Mouse (Mus musculus) adrenal gland, postnatal 14 days (tissue): ENCODE measurements at regions not wholly inside any gene's neighbourhood (a gene's known extent, or its start where the extent isn't known, plus 50 kb on each side); places are given as distances from the start of the nearest gene placed in this dataset.

Source experiments
- DNase-seq: peaks from one replicate; pipeline ENCODE4 v3.0.0; 2021; ENCODE audit warnings: mixed read lengths

DNA sequence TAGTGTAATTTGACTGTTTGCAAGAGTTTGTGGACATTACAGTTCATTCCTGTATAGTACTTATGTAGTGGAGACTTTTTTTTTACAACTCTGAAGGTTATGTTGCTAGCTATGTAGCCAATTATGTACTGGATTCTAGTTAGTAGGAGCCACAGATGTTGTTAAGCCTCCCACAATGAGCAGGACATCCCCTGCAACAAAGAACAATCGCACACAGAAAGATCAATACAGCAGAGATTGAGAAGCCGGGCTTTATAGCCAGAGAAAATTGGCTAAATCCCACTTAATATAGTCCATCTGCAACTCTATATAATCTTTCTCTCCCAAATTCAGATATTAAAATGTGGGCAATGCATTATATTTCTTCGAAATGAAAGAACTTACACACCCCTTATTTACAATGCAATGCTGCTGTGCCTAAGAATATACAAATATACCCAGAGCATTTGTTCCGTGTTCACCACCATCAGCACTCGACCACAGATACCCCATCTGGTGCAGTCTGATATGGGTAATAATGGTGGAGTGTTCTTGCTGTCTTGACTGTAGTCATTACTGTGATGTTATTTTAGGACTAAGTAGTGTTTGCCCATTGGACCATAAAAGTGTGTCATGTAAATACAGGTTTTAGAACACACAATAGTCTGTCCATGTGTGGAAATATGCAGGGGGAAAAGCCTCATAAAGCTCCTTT, 1351.9 kb upstream of the Zeb2 start:
- DNase-seq = no peak

- DNase-seq = peak; percentile 54
Observed at GRCm38 (mm10) chr2:46465389-46465788, 1348.2 kb upstream of the Zeb2 start.

GRCm38 (mm10) chr2:46464913-46465312, 1347.7 kb upstream of the Zeb2 start:
- no peak for DNase-seq

GRCm38 (mm10) chr2:46462670-46463069, 1345.5 kb upstream of the Zeb2 start:
- no peak for DNase-seq

DNA sequence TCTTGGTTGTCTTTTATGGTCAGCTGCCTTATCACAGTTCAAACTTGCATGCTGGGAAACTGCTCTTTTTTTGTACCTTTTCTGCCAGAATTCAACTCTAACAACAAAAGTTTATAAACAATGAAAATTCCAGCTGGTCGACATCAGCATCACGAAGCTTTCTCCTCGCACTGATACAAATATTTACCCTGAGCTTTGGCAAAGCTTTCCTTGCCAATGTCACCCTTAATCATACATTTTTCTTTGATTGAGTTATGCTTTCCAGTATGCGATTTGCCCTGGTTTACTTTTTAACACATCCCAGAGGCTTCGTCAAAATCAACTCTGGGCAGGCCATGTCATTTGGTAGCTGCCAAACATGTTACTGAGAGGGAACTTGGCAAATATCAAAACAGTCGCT, 1333.5 kb upstream of the Zeb2 start:
- no peak for DNase-seq

DNA sequence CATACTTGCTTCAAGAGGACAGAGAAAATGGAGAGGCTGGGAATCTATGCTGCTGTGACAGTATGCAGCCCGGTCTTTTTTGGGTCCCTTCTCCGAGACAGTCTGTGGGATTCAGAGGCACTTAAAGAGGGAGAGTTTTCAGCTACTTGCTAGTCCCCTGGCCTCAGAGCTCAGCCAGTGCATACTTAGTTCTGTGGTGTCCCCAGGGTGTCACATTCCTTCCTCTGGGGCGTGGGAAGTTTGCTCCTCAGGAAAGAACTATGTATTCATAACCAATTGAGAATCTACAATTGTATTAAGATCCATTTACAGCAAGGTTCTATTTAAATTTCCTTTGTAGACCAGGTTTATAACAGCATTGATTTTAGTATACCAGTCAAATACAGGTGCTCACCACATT, 1328.1 kb upstream of the Zeb2 start:
- DNase-seq = no peak

DNA sequence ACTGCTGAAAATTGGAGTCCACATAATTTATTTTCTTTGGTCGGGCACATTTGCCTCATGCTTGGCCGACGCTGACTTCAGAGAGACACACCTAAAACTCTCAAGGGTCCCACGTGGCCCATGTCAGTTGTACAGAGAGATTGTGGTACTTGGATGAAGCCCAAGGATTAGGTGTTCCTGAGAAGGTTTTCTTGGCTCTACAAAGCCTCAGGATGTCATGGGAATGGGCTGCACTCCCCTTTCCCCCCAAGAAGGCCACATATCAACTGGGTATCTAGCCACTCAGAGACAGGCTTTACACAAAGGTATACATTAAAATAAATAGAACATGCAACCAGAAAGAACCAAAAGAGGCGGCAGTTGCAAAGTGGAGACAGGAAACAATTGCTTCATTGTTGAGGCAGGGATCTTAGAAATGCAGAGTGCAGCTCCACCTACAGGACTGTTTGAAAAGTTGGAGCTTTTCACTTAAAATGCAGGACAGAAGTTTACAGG, 1326.5 kb upstream of the Zeb2 start:
- peak; percentile 50 for DNase-seq

- DNase-seq = peak; percentile 45
Observed at GRCm38 (mm10) chr2:46443061-46443685, 1326.0 kb upstream of the Zeb2 start.

GRCm38 (mm10) chr2:46442576-46442975, 1325.4 kb upstream of the Zeb2 start:
- peak; percentile 40 for DNase-seq

- no peak for DNase-seq
Observed at GRCm38 (mm10) chr2:46441927-46442326, 1324.7 kb upstream of the Zeb2 start.

DNA sequence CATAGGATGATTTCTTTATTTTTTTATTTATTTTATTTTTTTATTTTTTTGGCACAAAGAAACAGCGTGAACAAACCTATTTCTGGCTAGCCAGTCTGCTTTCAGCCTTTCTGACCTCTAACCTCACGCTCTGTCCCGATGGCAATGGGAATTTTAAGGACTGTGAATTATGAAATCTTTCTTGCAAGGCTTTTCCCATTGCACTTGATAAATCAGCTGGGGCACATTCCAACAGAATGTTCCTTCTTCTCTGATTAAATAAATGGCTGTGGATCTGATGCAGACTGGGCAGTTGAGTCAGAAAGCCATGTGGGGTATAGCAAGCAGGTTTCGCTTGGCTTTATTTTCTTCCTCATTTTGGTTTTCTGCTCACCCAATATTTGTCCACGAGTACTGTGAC, 1324.2 kb upstream of the Zeb2 start:
- DNase-seq = no peak

DNA sequence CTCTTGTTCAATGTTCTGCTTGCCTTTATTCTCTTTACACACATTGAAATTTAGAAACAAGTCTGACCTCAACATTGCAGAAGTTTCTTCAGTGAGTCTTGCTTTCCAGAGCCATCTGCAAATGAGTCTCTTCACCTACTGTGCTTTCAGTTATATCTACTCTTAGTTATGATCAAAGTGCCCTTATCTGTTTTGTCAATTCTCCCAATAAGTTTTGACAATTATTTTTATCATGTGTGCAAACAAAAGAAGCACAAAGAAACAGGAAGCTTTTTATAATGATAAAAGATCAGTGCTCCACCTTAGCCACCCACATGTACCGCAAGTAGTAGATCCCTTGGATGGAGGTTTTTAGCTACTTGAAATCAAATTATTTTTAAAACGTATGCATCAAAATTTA, 1322.8 kb upstream of the Zeb2 start:
- DNase-seq = no peak

- DNase-seq = no peak
Observed at GRCm38 (mm10) chr2:46418281-46418680, 1301.1 kb upstream of the Zeb2 start.

GRCm38 (mm10) chr2:46402373-46403114, 1285.3 kb upstream of the Zeb2 start:
- no peak for DNase-seq

DNA sequence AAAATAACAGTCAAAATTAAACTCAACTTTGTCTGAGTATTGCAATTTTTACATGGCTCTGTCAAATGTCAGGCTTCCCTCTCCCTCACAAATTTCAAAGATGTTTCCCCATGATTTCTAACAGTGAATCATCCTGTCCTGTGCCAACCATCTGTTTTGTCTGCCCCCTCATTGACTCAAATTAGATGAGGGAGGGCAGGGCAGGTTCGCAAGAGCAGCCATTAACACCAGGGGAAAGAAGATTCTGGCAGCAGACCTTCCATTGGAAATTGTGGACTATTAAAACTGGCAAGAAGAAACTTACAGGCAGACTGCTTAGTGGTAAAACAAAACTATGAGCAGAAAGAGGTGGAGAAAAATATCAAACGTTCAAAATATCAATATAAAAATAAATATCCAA, 1277.0 kb upstream of the Zeb2 start:
- DNase-seq = no peak

DNA sequence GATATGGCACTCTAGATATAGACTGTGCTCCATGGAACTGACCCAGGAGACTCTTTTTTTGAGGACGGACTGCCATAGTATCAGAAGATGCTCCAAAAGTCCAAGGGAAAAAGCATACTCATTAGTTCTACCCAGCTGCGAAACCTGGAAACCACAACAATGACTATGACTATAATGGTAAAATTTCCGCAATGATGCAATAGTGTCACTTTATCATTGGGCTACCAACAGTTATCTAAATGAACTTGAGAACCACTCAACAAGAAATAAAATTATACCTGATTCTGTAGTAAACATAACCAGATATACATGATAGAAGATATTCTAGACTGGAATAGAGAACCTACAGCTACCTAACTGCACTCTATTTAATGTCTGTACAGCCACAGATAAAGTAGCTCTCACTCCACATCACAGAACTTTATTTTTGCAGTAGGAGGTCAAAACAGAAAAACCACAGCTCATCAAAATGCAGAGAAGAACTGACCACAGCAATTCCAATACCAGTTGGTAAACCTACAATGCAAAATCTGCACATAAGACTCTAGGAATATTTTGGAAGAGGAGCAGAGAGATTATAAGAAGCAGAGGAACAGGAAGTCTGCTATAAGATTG, 1255.8 kb upstream of the Zeb2 start:
- DNase-seq = no peak

GRCm38 (mm10) chr2:46371755-46372154, 1254.6 kb upstream of the Zeb2 start:
- DNase-seq = no peak

GRCm38 (mm10) chr2:46370949-46371348, 1253.8 kb upstream of the Zeb2 start:
- peak; percentile 8 for DNase-seq

GRCm38 (mm10) chr2:46368882-46369281, 1251.7 kb upstream of the Zeb2 start:
- DNase-seq = no peak

DNA sequence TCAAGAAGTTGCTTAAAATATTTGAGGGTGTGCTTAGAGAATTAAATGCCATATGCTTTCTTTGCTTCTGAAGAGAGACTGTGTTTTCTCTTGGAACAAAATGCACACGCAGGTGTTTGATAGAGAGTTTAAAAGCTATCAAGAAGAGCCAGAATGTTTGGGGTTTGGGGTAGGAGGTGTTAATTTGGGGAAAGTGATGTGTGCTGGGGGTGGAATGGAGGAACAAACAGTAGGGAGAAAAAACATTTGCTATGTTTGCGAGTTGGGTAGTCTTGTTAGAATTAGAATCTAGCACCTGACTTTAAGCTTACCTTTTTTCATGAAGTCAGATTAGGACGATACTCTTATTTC, 1248.9 kb upstream of the Zeb2 start:
- DNase-seq = no peak

DNA sequence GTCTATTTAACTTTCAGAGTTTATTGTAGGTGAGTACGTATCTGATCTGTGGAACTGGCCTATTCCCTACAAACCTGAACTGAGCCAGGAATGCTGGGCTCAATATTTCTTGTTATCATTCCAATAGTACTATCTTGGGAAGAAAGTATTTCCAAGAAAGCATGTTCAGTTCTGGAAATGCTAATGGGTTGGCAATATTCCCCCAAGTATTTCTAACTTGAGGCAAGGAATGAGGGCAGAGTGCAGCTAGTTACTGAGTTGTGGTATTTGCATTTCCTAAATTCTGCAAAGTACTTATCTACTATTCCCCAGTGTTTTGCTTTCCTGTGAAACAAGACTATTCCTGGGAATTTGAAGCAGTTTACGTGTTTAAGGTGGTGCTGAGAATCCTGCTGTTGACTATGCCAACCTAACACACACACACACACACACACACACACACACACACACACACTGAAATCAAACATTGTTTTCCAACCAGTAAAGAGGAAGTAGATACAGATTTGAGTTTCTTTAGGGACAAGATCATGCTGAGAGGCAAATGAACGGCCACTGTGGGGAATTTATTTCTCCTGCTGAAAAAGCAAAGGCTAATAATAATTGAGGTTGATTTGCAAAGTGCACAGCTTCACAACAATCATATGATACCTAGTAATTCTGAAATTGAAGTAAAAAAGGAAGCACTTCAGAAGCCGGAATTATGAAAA, 1248.4 kb upstream of the Zeb2 start:
- DNase-seq = no peak

GRCm38 (mm10) chr2:46360049-46360712, 1243.0 kb upstream of the Zeb2 start:
- no peak for DNase-seq
